Mouse (Mus musculus): ENCODE results near the gene Syt17.

DNA sequence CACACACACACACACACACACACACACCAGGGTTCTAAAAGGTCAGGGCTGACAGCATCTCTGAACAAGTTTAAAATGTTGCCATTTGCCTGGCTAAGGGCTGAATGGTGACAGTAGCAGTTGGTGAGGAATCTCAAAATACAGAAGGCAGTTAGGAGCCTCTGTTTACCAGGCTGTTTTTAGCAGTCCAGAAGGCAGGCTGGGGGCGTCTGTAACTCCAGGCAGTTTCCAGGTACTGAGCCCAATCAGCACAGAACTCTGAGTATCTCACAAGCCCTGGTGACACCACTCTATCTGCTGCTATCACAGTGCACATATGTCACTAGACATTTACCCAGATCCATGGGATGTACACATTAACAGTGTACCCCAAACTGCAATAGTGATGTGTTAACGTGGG lies 19.1 kb downstream of the Syt17 start:
- TF ChIP-seq CTCF (IDR thresholded peaks at IDR 0.05; ENCODE audit: extremely low read depth, insufficient read depth, insufficient read length, insufficient replicate concordance) = no peak
- TF ChIP-seq POLR2A (IDR thresholded peaks at IDR 0.05; ENCODE audit: low read depth, low read length) = no peak
